Mouse (Mus musculus) heart, embryonic 16.5 days (tissue): ENCODE data around the gene Olfr279. TPM values are rescaled to one million over a fixed set of nuclear protein-coding genes. Genes with fewer than 3 reads are reported as not detected.

ENCODE experiments used
- ATAC-seq: fragments of 200-750 bp; cut with Nextera tagmentation; replicated peaks from 2 replicates; pipeline ENCODE4 v1.8.0; 2017; ENCODE audit warnings: moderate number of reproducible peaks; ENCODE audit not compliant: insufficient read depth, low FRiP score; ENCODE audit errors: extremely low read depth
- H3K27ac ChIP-seq: fragments of 300-500 bp; sonication (generic); 2 replicates; pipeline ENCODE4 v1.5.1; 2014; ENCODE audit warnings: mild to moderate bottlenecking, low read length, control low read depth, moderate library complexity
- H3K27me3 ChIP-seq: fragments of 300-500 bp; sonication (generic); 2 replicates; pipeline ENCODE4 v1.6.1; 2014; ENCODE audit warnings: low read length, mixed read lengths; ENCODE audit not compliant: control insufficient read depth, insufficient read depth
- H3K36me3 ChIP-seq: fragments of 300-500 bp; sonication (generic); 2 replicates; pipeline ENCODE4 v1.6.1; 2014; ENCODE audit not compliant: control insufficient read depth, insufficient read depth
- H3K4me1 ChIP-seq: fragments of 300-500 bp; sonication (generic); 2 replicates; pipeline ENCODE4 v1.6.1; 2014; ENCODE audit warnings: low read length, mixed read lengths; ENCODE audit not compliant: control insufficient read depth, insufficient read depth
- H3K4me2 ChIP-seq: fragments of 300-500 bp; sonication (generic); 2 replicates; pipeline ENCODE4 v1.6.1; 2014; ENCODE audit warnings: low read depth, mild to moderate bottlenecking, control low read depth, low read length
- H3K4me3 ChIP-seq: fragments of 300-500 bp; sonication (generic); 2 replicates; pipeline ENCODE4 v1.5.1; 2014; ENCODE audit warnings: mild to moderate bottlenecking, control low read depth, low read length
- H3K9ac ChIP-seq: fragments of 300-500 bp; sonication (generic); 2 replicates; pipeline ENCODE4 v1.6.1; 2014; ENCODE audit warnings: low read length, control low read depth
- H3K9me3 ChIP-seq: fragments of 300-500 bp; sonication (generic); replicated peaks from 2 replicates; pipeline ENCODE4 v1.6.1; 2016; ENCODE audit warnings: low read length; ENCODE audit not compliant: control insufficient read depth
- WGBS: fragments of 180-500 bp; shearing (Covaris S2); extraction: QIAGEN DNeasy Blood & Tissue Kit; methylation state at CpG from one replicate; pipeline ENCODE4 v1.1.7; 2014; 5-methylcytosine and 5-hydroxymethylcytosine counted together
- polyA plus RNA-seq: library from polyadenylated mRNA; unstranded; fragments of >200 nt; fragmentation: Nextera tagmentation; extraction: Ambion mirVana; gene quantifications from 2 replicates; pipeline ENCODE4 v1.2.1, GENCODE M21; 2015

Olfr279 gene
- polyA plus RNA-seq, 1 experiment from 2014 or later: not detected

- no peaks in the 10 kb centered on the region for H3K36me3 ChIP-seq
- no peaks in the 10 kb centered on the region for H3K9me3 ChIP-seq
- H3K27me3 ChIP-seq: no peaks in the 10 kb centered on the region; the same call in 1 of the 2 replicates
- H3K9ac ChIP-seq: no peak overlapping the region
- no peaks in the 10 kb centered on the region for H3K4me1 ChIP-seq
- 62% methylated on average over 7 of the region's 7 CpGs for WGBS
- H3K4me2 ChIP-seq: no peak overlapping the region
- H3K27ac ChIP-seq: no peak overlapping the region
- H3K4me3 ChIP-seq: no peak overlapping the region
- no peak for ATAC-seq
These were observed 12.6 kb upstream of the Olfr279 start for GRCm38 (mm10) chr15:98479568-98480102.

DNA sequence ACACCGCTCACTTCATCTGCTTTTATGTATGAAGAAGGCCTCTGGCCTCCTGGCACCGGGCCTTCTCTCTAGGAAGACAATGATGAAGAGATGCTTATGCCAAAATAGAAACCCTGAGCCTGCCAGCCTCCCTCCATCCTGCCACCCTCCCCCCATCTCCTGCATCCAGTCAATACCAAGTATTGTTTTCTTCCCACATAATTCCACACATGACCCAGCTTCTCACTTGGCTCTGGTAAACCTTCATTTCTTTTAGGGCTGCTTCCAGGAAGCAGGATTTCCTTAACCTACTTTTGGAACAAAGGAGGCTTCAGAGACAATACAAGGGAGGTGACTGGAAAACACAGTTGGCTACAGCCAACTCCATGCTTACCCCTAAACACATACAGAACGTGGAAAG, 9.5 kb upstream of the Olfr279 start, which contains the start of gene Lalba:
Lalba (minus strand) TSS at position 21 of the 400 bp plus-strand sequence.
- Histone ChIP-seq H3K36me3 (no peaks in the 10 kb centered on the region), H3K9ac (no peak within 1 kb of the TSS), H3K9me3 (peaks cover 3% of the 10 kb centered on the region; the same call in 1 of the 2 replicates), H3K4me3 (no peak within 1 kb of the TSS), H3K4me2 (no peak within 1 kb of the TSS), H3K27me3 (no peaks in the 10 kb centered on the region; the same call in 1 of the 2 replicates), H3K4me1 (no peaks in the 10 kb centered on the region), H3K27ac (no peak within 1 kb of the TSS)
- ATAC-seq: no peak
- 49% methylated on average over 3 of the region's 3 CpGs for WGBS

DNA sequence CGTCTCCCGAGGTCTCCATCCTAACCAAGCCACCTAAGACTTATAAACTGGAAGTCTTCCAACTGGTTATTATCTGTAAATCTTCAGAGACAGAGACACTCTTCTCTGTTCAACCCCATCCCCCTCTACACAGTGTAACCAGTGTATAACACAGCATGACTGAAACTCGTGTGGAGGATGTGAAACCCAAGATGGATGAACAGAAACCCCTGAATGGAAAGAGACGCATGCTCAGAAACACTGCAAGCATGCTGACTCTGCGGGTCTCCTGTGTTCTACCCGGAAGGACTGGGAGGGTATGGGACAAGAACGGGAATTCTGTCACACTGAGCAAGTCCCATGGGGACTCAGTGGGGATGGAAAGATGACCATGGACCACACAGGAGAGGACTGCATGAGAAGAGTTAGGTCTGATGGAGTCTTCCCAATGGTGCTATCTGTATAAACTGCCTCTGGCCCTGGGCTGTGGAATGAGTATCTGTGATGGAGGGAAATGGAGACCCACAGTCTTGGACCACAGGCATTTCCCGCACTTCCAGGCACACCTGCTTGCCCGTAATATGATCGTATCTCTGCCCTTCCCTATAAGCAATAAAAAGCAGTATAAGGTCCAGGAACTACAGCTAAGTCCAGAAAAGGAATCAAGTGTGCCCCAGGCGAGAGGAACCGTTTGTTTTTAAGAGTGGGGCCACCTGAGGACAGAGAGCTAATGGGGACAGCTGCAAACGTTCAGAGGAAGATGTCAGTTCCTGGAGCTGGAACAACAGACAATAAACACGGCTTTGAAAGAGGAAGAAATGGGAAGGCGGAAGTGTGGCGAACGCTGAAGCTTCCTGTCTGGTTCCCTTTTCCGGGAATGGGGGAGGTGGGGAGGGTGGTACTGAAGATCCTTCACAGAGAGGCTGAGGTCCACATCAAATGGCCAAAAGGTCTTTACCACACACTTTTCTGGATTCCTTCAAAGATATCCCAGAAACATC, 8.0 kb upstream of the Olfr279 start:
- H3K27ac ChIP-seq: no peak overlapping the region

DNA sequence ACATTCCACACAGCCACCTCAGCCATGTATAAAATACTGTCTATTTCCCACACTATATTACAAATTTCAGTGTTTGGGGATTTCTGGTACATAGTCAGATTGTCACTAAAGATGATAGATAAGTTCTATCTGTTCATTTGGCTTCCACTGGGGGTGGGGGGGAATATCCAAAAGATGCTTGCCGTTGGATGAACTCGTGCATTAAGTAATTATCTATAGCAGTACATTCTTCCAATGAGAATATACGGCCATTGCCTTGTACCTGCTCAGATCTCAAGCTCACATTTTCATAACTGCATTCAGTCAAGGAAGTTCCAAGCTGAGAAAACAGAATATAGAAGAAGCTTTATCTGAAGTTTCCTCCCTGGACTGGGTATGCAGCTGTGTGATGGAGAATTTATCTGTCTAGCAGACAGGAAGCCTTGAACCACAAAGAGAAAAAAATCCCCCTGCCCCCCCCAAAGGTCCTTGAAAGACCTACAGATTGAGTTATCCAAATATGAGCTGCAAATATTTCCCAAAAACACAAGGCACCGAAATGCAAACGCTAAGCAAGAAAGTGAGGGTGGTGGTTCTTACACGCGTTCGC, 5.7 kb upstream of the Olfr279 start:
- Histone ChIP-seq H3K36me3 (no peaks in the 10 kb centered on the region), H3K27me3 (no peaks in the 10 kb centered on the region; the same call in 1 of the 2 replicates), H3K4me3 (no peak overlapping the region), H3K9me3 (peaks cover 8% of the 10 kb centered on the region; the same call in 1 of the 2 replicates), H3K4me1 (no peaks in the 10 kb centered on the region), H3K4me2 (no peak overlapping the region), H3K27ac (no peak overlapping the region), H3K9ac (no peak overlapping the region)
- no peak for ATAC-seq
- 90% methylated on average over 8 of the region's 8 CpGs for WGBS

More for the DNA sequence above, 8.0 kb upstream of the Olfr279 start:
- Histone ChIP-seq H3K4me1 (no peaks in the 10 kb centered on the region), H3K9me3 (peaks cover 6% of the 10 kb centered on the region; the same call in 1 of the 2 replicates), H3K4me2 (no peak overlapping the region), H3K9ac (no peak overlapping the region), H3K4me3 (no peak overlapping the region), H3K27me3 (no peaks in the 10 kb centered on the region; the same call in 1 of the 2 replicates), H3K36me3 (no peaks in the 10 kb centered on the region)
- WGBS: 63% methylated on average over 18 of the region's 18 CpGs
- ATAC-seq: no peak

GRCm38 (mm10) chr15:98491332-98491731, 870 bp upstream of the Olfr279 start:
- no peak for ATAC-seq
- no peaks in the 10 kb centered on the region for H3K36me3 ChIP-seq
- 51% methylated on average over 2 of the region's 2 CpGs for WGBS

GRCm38 (mm10) chr15:98497631-98498030, 5.4 kb downstream of the Olfr279 start:
- Histone ChIP-seq H3K27me3 (no peaks in the 10 kb centered on the region), H3K4me3 (no peak overlapping the region), H3K9ac (no peak overlapping the region), H3K36me3 (no peaks in the 10 kb centered on the region), H3K4me2 (no peak overlapping the region), H3K27ac (no peak overlapping the region), H3K9me3 (no peaks in the 10 kb centered on the region), H3K4me1 (no peaks in the 10 kb centered on the region)
- WGBS: 81% methylated on average over 17 of the region's 17 CpGs
- no peak for ATAC-seq

More at GRCm38 (mm10) chr15:98491332-98491731, 870 bp upstream of the Olfr279 start:
- H3K9ac ChIP-seq: no peak overlapping the region
- no peak overlapping the region for H3K27ac ChIP-seq
- H3K4me1 ChIP-seq: no peaks in the 10 kb centered on the region
- no peak overlapping the region for H3K4me2 ChIP-seq
- H3K27me3 ChIP-seq: no peaks in the 10 kb centered on the region
- H3K4me3 ChIP-seq: no peak overlapping the region
- H3K9me3 ChIP-seq: peaks cover 8% of the 10 kb centered on the region; the same call in 1 of the 2 replicates

- ATAC-seq: no peak
- H3K4me3 ChIP-seq: no peak overlapping the region
- H3K9me3 ChIP-seq: no peaks in the 10 kb centered on the region
- H3K4me2 ChIP-seq: no peak overlapping the region
- WGBS: 75% methylated on average over 3 of the region's 3 CpGs
- no peaks in the 10 kb centered on the region for H3K36me3 ChIP-seq
- H3K4me1 ChIP-seq: 0 out of 2 replicates have a peak, but pooled peaks cover 2% of the 10 kb centered on the region
- H3K27ac ChIP-seq: no peak overlapping the region
- H3K9ac ChIP-seq: no peak overlapping the region
- no peaks in the 10 kb centered on the region for H3K27me3 ChIP-seq
These were observed 11.1 kb downstream of the Olfr279 start for GRCm38 (mm10) chr15:98503317-98503716.

- Histone ChIP-seq H3K4me3 (no peak overlapping the region), H3K4me1 (0 out of 2 replicates have a peak, but pooled peaks cover 2% of the 10 kb centered on the region), H3K9ac (no peak overlapping the region), H3K9me3 (no peaks in the 10 kb centered on the region), H3K27me3 (no peaks in the 10 kb centered on the region), H3K4me2 (no peak overlapping the region; the same call in 1 of the 2 replicates), H3K36me3 (no peaks in the 10 kb centered on the region), H3K27ac (no peak overlapping the region)
- 10% methylated on average over 18 of the region's 18 CpGs for WGBS
- ATAC-seq: no peak
These were observed 12.3 kb downstream of the Olfr279 start for GRCm38 (mm10) chr15:98504514-98504913.
